Mouse (Mus musculus) testis, postnatal 10 days (tissue): ENCODE data around the gene Foxd2.

Experiments
- DNase-seq: peaks from one replicate; pipeline ENCODE4 v3.0.0; 2021; ENCODE audit warnings: low spot score

The Foxd2 gene

GRCm38 (mm10) chr4:114912705-114913593, 4.3 kb upstream of the Foxd2 start:
- no peak for DNase-seq

- peak; percentile 70 for DNase-seq
Observed at GRCm38 (mm10) chr4:114909602-114910484, 1.2 kb upstream of the Foxd2 start.

GRCm38 (mm10) chr4:114907951-114908828, 483 bp downstream of the Foxd2 start:
- DNase-seq = peak; percentile 56

- no peak for DNase-seq
Observed at GRCm38 (mm10) chr4:114907056-114907917, 1.4 kb downstream of the Foxd2 start.

- DNase-seq = no peak
Observed at GRCm38 (mm10) chr4:114905969-114906680, 2.5 kb downstream of the Foxd2 start.

- no peak for DNase-seq
Observed at GRCm38 (mm10) chr4:114905501-114905900, 3.2 kb downstream of the Foxd2 start.

- DNase-seq = no peak
Observed at GRCm38 (mm10) chr4:114903422-114903782, 5.3 kb downstream of the Foxd2 start.

- DNase-seq = no peak
Observed at GRCm38 (mm10) chr4:114902641-114903421, 5.8 kb downstream of the Foxd2 start.

GRCm38 (mm10) chr4:114901643-114902351, 6.9 kb downstream of the Foxd2 start:
- DNase-seq = no peak

GRCm38 (mm10) chr4:114900866-114901642, 7.6 kb downstream of the Foxd2 start:
- no peak for DNase-seq

GRCm38 (mm10) chr4:114899885-114900284, 8.8 kb downstream of the Foxd2 start:
- no peak for DNase-seq

GRCm38 (mm10) chr4:114897853-114898252, 10.8 kb downstream of the Foxd2 start:
- DNase-seq = peak; percentile 69

- DNase-seq = no peak
Observed at GRCm38 (mm10) chr4:114882232-114882631, 26.4 kb downstream of the Foxd2 start.

GRCm38 (mm10) chr4:114876441-114876972, 32.2 kb downstream of the Foxd2 start:
- DNase-seq = peak; percentile 45

GRCm38 (mm10) chr4:114869765-114870490, 38.7 kb downstream of the Foxd2 start:
- no peak for DNase-seq

- no peak for DNase-seq
Observed at GRCm38 (mm10) chr4:114863166-114863565, 45.5 kb downstream of the Foxd2 start.

GRCm38 (mm10) chr4:114858426-114858825, 50.2 kb downstream of the Foxd2 start:
- no peak for DNase-seq
